Mouse (Mus musculus) ES-E14 (cell line): ENCODE results near the gene Zfp408.

Experiments
- CHD2 ChIP-seq: IDR thresholded peaks from 2 replicates; pipeline ENCODE4 v1.6.1; 2014; ENCODE audit warnings: mild to moderate bottlenecking, low read depth, low read length, inconsistent platforms
- HCFC1 ChIP-seq: IDR thresholded peaks from 2 replicates; pipeline ENCODE4 v1.6.1; 2012; ENCODE audit warnings: low read length, inconsistent platforms, borderline replicate concordance; ENCODE audit not compliant: insufficient read depth
- MAFK ChIP-seq: IDR thresholded peaks from 2 replicates; pipeline ENCODE4 v1.6.1; 2014; ENCODE audit warnings: mild to moderate bottlenecking, low read depth, low read length, inconsistent platforms; ENCODE audit not compliant: insufficient read depth
- ZC3H11A ChIP-seq: IDR thresholded peaks from 2 replicates; pipeline ENCODE4 v1.6.1; 2012; ENCODE audit warnings: low read depth, mild to moderate bottlenecking, inconsistent platforms, low read length, borderline replicate concordance
- ZNF384 ChIP-seq: IDR thresholded peaks from 2 replicates; pipeline ENCODE4 v1.6.1; 2012; ENCODE audit warnings: low read depth, low read length, inconsistent platforms

DNA sequence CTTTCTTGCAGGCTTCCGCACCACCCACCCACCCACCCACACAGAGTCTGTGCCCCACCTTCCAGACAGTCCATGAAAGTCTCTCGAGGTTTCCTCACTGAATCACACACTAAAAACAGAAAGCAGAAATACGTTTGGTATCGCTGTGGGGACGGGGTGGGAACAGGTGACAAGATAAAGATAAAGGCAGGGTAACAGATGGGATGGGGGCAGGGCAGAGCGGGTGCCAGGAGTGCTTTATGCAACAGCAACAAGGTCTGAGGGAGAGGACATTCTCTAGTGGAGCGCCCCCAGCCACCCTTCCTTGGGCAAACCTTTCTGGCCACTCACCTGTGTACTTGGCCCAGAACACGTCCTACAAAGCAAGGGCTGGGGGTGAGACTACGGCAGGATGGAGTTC, 14.8 kb downstream of the Zfp408 start:
- TF ChIP-seq CHD2 (no peak), MAFK (no peak), ZC3H11A (no peak), HCFC1 (no peak), ZNF384 (no peak)
